Mouse (Mus musculus) lung, adult 2 months (tissue): ENCODE measurements around the gene Galntl6. TPM values are rescaled to one million over a fixed set of nuclear protein-coding genes. Genes with fewer than 3 reads are reported as not detected.

ENCODE experiments used
- DNase-seq: peaks from one replicate; pipeline ENCODE4 v3.0.0; 2022
- H3K4me1 ChIP-seq: fragments of 200-500 bp; 2 replicates; pipeline ENCODE4 v1.6.1; 2011; ENCODE audit warnings: low read length; ENCODE audit not compliant: control insufficient read depth, insufficient read depth
- H3K4me3 ChIP-seq: fragments of 200-500 bp; replicated peaks from 2 replicates; pipeline ENCODE3; 2011; ENCODE audit warnings: low read depth, mild to moderate bottlenecking, control low read depth, low read length; ENCODE audit errors: extremely low read depth
- CTCF ChIP-seq: fragments of 200-500 bp; IDR thresholded peaks from 2 replicates; pipeline ENCODE4 v1.5.1; 2011; ENCODE audit warnings: mild to moderate bottlenecking, low read length, control low read depth; ENCODE audit not compliant: insufficient read depth
- POLR2A ChIP-seq: fragments of 200-500 bp; IDR thresholded peaks from 2 replicates; pipeline ENCODE4 v1.6.1; 2011; ENCODE audit warnings: low read depth, mild to moderate bottlenecking, control low read depth, low read length, borderline replicate concordance; ENCODE audit errors: extremely low read depth
- WGBS: fragments of 180-500 bp; shearing (Covaris S2); methylation state at CpG from one replicate; pipeline ENCODE4 v1.1.7; 2018; 5-methylcytosine and 5-hydroxymethylcytosine counted together
- polyA plus RNA-seq: library from polyadenylated mRNA; depleted of rRNA; stranded (reverse); fragments of >200 nt; gene quantifications from 2 replicates; pipeline ENCODE4 v1.2.3, GENCODE M21; 2012

Gene Galntl6
- polyA plus RNA-seq, 1 experiment: 0.09 TPM

DNA sequence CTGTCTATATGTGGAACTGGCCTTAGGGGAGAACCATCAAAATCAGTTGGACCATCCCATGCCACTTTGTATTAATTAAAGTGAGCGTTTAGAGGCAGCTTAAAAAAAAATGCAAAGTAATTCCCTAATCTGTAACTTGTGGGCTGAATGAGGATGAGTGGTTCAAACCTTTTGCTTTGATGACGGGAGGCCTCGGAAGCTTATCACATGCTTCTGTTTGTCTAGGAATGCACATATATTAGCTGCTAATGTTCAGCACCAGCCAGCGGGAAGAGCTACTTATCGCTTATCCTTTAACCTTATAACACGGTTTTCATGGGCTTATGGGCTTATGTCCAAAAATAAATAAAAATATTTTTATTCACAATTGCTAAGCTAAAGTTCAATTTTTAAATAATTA is 16.5 kb downstream of the Galntl6 start:
- TF ChIP-seq POLR2A (no peak), CTCF (no peak)
- 58% methylated on average over 6 of the region's 6 CpGs for WGBS

DNA sequence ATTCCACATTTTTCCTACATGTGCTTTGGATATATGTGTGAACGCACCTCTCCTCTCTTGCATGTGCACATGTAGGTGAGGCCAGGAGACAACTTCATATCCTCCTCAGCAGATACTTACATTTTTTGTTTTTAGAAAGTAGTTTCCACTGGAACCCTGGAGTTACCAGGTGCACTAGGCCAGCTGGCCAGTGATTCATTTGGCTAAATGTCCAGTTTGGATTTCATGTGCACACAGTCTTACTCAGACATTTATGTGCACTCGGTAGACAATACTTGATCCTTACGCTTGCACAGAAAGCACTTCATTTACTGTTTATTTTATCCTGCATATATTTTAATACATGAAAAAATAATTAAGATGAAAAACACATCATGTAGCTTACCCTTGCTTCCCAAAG is 21.8 kb downstream of the Galntl6 start:
- Histone ChIP-seq H3K4me1 (no peaks in the 10 kb centered on the region), H3K4me3 (no peak overlapping the region)
- no peak for DNase-seq
- TF ChIP-seq CTCF (no peak), POLR2A (no peak)
- 88% methylated on average over 3 of the region's 3 CpGs for WGBS

More for the DNA sequence above, 16.5 kb downstream of the Galntl6 start:
- Histone ChIP-seq H3K4me3 (no peak overlapping the region), H3K4me1 (no peaks in the 10 kb centered on the region)
- no peak for DNase-seq

DNA sequence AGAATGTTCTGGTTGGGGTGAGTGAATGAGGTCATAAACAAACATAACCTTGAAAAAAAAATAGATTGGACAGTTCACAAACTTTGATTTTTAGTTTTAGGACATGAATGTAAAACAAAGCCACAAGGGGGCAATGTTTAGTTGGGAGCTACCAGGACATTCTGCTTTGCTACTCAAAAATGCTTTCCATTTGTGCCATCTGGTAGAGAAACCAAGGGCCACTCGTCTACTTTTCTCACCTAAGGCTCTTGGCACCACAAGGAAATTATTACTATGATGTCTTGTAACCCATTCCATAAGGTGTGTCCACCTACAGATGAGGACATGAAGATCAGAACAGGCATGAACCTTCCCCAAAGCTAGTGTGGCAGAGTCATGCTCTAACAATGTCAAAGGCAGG is 26.0 kb downstream of the Galntl6 start:
- TF ChIP-seq CTCF (no peak), POLR2A (no peak)
- Histone ChIP-seq H3K4me1 (no peaks in the 10 kb centered on the region), H3K4me3 (no peak overlapping the region)
- DNase-seq: no peak
- WGBS: 5% methylated on average over 1 of the region's 1 CpGs

DNA sequence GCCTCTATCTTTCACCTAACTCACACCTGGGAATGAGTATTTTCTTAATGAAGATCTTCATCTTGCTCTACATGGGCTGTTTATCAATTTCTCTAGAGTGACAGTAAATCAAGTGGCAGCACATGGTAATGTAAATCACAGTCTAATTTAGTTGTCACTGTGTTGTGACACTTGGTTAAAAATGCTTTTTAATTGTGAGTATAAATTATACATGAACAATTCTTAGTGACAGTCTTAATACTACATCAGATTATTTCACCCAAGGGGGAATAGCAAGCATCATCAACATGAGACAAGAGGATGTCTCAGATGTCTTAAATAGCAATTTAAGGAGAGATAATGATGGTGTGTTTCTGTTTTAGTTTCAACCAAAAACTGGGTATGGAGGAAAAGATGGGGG is 88.1 kb downstream of the Galntl6 start:
- no peaks in the 10 kb centered on the region for H3K4me1 ChIP-seq
- DNase-seq: no peak
- no peak overlapping the region for H3K4me3 ChIP-seq
- TF ChIP-seq CTCF: no peak
- TF ChIP-seq POLR2A: no peak

DNA sequence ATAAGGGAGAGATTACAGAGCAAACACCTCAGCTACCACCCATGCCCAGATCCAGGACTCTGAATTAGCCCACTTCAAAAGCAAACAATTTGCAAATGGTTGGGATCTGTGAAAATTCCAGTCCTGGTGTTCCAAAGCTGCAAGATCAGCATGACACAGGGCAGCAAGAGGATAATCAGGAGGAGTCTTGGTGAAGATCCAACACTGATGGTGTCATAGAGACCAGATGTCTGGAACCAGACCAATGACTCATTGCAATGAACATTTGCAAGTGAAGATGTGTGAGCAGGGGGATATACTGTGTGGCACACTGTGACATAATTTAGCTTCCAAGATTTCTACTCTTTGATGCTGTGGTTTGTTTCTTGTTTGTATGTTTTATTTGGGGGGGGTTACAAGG is 107.2 kb downstream of the Galntl6 start:
- no peaks in the 10 kb centered on the region for H3K4me1 ChIP-seq
- DNase-seq: no peak
- no peak overlapping the region for H3K4me3 ChIP-seq
- TF ChIP-seq CTCF: no peak
- no peak for TF ChIP-seq POLR2A

DNA sequence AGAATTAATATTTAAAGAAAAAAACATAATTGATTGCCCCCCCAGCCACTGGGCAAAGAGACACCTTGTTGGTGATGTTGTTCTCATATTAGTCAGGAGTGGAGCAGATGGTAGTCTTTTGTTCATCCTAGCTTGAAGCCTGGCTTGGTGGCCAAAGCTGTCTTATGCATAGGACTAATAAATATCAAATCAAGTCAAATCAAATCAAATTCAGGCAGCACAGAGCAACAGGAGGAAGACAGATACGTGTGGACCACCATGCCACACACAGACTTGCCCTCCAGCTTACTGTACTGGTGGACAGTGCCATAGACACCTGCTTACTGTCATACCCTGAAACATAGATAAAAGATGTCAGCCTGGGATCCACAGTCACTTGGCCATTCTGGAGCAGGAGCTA is 110.6 kb downstream of the Galntl6 start:
- H3K4me1 ChIP-seq: no peaks in the 10 kb centered on the region
- no peak overlapping the region for H3K4me3 ChIP-seq
- WGBS: 48% methylated on average over 1 of the region's 1 CpGs
- no peak for TF ChIP-seq CTCF
- TF ChIP-seq POLR2A: no peak
- no peak for DNase-seq

DNA sequence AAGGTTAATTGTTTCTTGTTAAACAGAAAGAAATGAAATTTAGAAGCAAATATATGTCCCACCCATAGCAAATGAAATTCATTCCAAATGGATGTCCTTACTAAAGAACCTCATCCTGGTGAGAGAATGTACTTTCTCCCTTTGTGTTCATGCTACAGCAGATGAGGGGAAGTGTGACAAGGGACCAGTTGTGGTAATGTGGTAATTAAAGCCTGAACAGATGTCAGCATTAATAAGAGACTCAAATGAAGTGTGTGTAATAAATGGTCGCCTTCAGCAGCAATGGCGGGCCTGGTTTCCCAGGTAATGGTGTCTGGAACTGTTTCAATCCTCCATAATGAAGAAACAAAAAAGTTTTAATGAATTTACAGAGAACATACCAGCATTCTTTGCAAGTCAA is 158.7 kb downstream of the Galntl6 start:
- TF ChIP-seq CTCF: no peak
- WGBS: 83% methylated on average over 2 of the region's 2 CpGs
- Histone ChIP-seq H3K4me3 (no peak overlapping the region), H3K4me1 (no peaks in the 10 kb centered on the region)
- no peak for DNase-seq

DNA sequence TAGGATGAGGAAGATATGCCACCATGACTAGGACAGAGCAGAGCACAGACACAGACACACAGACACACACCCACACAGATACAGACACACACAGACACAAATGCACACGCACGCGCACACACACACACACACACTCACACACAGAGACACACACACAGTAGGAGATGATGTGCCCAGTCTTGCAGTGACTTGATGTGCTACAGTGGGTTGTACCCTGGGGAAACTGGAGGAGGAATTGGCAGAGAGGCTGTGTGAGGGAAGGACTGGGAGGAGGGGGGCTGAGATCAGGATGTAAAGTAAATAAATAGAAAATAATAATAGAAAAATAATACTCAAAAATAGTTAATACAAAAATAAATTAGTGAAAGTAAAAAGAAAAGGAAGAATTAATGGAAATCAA is 174.5 kb downstream of the Galntl6 start:
- DNase-seq: no peak
- no peak overlapping the region for H3K4me3 ChIP-seq
- WGBS: 97% methylated on average over 3 of the region's 3 CpGs
- no peak for TF ChIP-seq CTCF
- TF ChIP-seq POLR2A: no peak
- H3K4me1 ChIP-seq: no peaks in the 10 kb centered on the region

DNA sequence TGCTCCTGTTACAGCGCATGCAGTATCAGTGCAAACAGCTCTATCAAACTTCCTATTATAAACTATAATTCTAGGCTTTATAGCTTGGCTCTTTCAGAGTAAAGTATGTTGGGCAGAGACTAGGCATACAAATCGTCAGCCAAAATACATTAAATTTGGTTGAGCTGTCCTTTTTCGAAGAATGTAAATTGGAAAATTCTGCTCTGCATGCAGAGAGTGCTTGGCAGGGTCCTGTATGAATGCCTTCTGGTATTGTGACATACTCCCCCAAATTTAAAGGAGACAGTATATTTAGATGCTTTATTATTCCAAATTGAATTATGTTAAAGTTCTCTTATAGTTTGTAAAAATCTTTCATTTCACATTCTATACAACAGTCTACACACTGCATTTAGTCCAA is 220.7 kb downstream of the Galntl6 start:
- no peak overlapping the region for H3K4me3 ChIP-seq
- no peak for TF ChIP-seq POLR2A
- TF ChIP-seq CTCF: no peak
- WGBS: 74% methylated on average over 3 of the region's 3 CpGs
- DNase-seq: no peak
- H3K4me1 ChIP-seq: no peaks in the 10 kb centered on the region

DNA sequence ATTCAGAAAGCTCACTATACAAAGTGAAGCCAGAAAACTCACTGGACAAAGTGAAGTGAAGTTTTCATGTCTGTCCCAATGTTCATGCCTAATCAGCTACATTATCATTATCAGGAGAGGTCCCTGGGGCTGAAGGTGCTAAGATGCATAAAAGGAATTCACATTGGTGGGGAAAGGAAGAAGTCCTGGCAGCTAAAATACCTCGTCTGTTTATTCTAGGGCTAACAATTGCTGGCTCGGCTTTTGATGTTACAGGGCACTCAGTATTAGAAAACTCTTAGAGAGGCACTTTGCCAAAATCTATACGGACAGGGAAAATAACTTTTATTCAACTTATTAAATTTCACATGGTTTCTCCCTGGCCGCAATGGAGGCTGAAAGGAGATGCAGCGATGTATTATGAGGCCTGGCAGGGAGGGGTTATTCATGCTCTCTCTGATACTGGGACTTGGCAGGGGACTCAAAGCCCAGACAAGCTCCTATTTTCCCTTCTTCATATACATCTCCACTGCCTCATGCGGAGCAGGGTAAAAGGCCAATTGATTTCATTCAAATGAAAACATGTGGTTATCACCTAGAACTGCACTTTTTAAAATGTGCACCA is 234.5 kb downstream of the Galntl6 start:
- no peak for DNase-seq
- Histone ChIP-seq H3K4me1 (no peaks in the 10 kb centered on the region), H3K4me3 (no peak overlapping the region)
- TF ChIP-seq CTCF (no peak), POLR2A (no peak)
- 31% methylated on average over 6 of the region's 6 CpGs for WGBS
